Mouse (Mus musculus) embryonic facial prominence, embryonic 14.5 days (tissue): ENCODE measurements around the gene Hnrnpa1. TPM values are rescaled to one million over a fixed set of nuclear protein-coding genes. Genes with fewer than 3 reads are reported as not detected.
A peak's percentile ranks its signal among the peaks of the same experiment; 100 is the strongest.
"Not testable (repeated sequence)": the region's sequence is repeated elsewhere in the genome, so short reads cannot be mapped to it uniquely, and the experiment has no call there.

Experiments
- ATAC-seq: fragments of 200-750 bp; cut with Nextera tagmentation; 2 replicates; pipeline ENCODE4 v1.8.0; 2017; ENCODE audit warnings: low read depth, moderate number of reproducible peaks, moderate TSS enrichment
- DNase-seq: peaks from one replicate; pipeline ENCODE4 v3.0.0-alpha.2; 2015; ENCODE audit warnings: low spot score
- H3K27ac ChIP-seq: fragments of 300-500 bp; sonication (generic); replicated peaks from 2 replicates; pipeline ENCODE4 v1.5.1; 2014; ENCODE audit warnings: low read depth, mild to moderate bottlenecking, low read length, moderate library complexity
- H3K27me3 ChIP-seq: fragments of 300-500 bp; sonication (generic); replicated peaks from 2 replicates; pipeline ENCODE4 v1.6.1; 2014; ENCODE audit warnings: low read length; ENCODE audit not compliant: control insufficient read depth, insufficient read depth
- H3K36me3 ChIP-seq: fragments of 300-500 bp; sonication (generic); 2 replicates; pipeline ENCODE4 v1.6.1; 2014; ENCODE audit warnings: low read length, mixed read lengths; ENCODE audit not compliant: control insufficient read depth, insufficient read depth
- H3K4me1 ChIP-seq: fragments of 300-500 bp; sonication (generic); 2 replicates; pipeline ENCODE4 v1.6.1; 2014; ENCODE audit warnings: antibody characterized with exemption, low read length; ENCODE audit not compliant: control insufficient read depth, insufficient read depth
- H3K4me2 ChIP-seq: fragments of 300-500 bp; sonication (generic); 2 replicates; pipeline ENCODE4 v1.6.1; 2014; ENCODE audit warnings: low read depth, mild to moderate bottlenecking, low read length, moderate library complexity, mixed read lengths
- H3K4me3 ChIP-seq: fragments of 300-500 bp; sonication (generic); 2 replicates; pipeline ENCODE4 v1.5.1; 2014; ENCODE audit warnings: low read depth, mild to moderate bottlenecking, low read length
- H3K9ac ChIP-seq: fragments of 300-500 bp; sonication (generic); 2 replicates; pipeline ENCODE4 v1.6.1; 2014; ENCODE audit warnings: low read depth, mild to moderate bottlenecking, low read length, moderate library complexity, mixed read lengths
- H3K9me3 ChIP-seq: fragments of 300-500 bp; sonication (generic); 2 replicates; pipeline ENCODE4 v1.6.1; 2016; ENCODE audit warnings: low read length; ENCODE audit not compliant: control insufficient read depth
- WGBS: fragments of 180-500 bp; shearing (Covaris S2); extraction: QIAGEN DNeasy Blood & Tissue Kit; methylation state at CpG from one replicate; pipeline ENCODE4 v1.1.7; 2014; 5-methylcytosine and 5-hydroxymethylcytosine counted together
- polyA plus RNA-seq: library from polyadenylated mRNA; unstranded; fragments of >200 nt; fragmentation: Nextera tagmentation; extraction: Ambion mirVana; gene quantifications from 2 replicates; pipeline ENCODE4 v1.2.1, GENCODE M21; 2014

The Hnrnpa1 gene
- polyA plus RNA-seq, 1 experiment from 2014 or later = 573 TPM

DNA sequence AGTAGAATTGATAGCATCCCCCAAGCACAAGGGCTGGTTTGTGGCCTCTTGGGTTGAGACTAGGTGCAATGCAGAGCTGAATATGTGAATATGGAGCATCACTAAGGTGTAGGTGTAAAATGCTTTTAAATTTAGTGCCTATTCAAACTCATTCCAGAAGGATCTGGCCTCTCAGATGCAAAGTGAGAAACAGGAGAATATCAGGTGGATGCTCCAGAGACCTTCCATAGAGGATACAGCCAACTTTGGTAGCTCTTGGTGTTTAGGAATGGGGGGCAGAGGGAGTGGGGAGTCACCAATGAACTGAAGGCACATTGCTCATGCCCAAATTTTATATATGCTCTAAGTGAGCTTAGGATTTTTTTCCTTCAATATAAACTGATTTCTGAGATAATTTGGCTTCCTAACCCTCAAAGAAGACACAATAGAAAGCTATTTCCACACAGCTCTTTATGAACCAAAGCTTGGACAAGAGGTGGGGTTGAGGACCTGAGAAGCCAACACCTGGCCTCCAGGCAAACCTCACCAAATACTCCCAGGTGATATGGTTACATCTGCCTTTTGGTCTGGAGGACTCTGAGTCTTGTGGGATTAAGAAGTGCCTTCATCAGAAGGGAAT lies 7.7 kb downstream of the Hnrnpa1 start:
- H3K27ac ChIP-seq = no peak overlapping the region
- no peak overlapping the region for H3K4me3 ChIP-seq
- peaks cover 58% of the 10 kb centered on the region for H3K36me3 ChIP-seq
- no peaks in the 10 kb centered on the region for H3K27me3 ChIP-seq
- H3K9me3 ChIP-seq = no peaks in the 10 kb centered on the region
- H3K9ac ChIP-seq = no peak overlapping the region
- H3K4me1 ChIP-seq = peaks cover 7% of the 10 kb centered on the region
- DNase-seq (no peak), ATAC-seq (no peak)
- no peak overlapping the region for H3K4me2 ChIP-seq

DNA sequence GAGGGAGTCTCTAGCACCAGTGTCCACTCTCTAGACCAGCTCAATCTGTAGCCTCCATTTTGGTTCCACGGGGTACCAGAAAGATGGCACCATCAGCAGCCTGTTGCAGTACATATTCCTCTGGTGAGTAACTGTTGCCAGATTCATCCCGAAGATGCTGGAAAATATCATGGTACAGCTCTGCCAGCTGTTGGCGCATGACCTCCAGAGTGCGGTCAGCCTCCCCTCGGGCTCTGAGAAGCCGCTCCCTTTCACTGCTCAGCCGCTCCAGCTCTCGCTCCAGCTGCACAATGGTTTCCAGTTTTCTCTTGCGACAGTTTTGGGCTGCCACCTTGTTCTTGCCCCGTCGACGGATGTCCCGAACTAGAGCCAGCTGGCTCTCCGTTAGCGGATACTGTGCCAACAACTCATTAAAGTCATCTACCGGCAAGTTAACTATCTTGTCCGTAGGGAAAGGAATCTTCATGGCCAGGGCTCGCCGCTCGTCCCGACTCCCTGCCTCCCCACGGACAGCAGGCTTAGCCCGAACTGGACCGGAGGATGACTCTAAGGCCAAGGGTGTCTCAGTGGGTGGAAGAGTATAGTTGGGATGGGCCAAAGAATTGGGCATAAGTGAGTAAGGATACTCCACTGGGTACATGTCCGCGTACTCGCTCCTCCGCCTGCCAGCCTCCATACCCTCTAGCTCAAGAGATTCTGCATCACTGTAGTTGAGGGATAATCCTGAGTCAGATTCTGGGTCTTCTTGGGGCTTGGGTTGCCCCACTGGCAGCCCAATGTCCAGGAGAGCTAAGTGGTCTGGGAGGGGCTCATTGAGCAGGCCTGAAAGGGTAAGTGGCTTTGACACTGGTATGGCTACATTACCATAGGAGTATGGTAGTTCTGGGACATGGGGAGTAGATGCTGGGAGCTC lies 8.4 kb downstream of the Hnrnpa1 start:
- no peaks in the 10 kb centered on the region for H3K27me3 ChIP-seq
- 0 out of 2 replicates have a peak, but pooled peaks cover 3% of the 10 kb centered on the region for H3K4me1 ChIP-seq
- peaks cover 50% of the 10 kb centered on the region for H3K36me3 ChIP-seq
- H3K27ac ChIP-seq = no peak overlapping the region
- H3K4me3 ChIP-seq = no peak overlapping the region
- DNase-seq (peak; percentile 26), ATAC-seq (peak; percentile 34)
- WGBS = 85% methylated on average over 28 of the region's 28 CpGs
- no peaks in the 10 kb centered on the region for H3K9me3 ChIP-seq
- H3K9ac ChIP-seq = no peak overlapping the region
- no peak overlapping the region for H3K4me2 ChIP-seq

DNA sequence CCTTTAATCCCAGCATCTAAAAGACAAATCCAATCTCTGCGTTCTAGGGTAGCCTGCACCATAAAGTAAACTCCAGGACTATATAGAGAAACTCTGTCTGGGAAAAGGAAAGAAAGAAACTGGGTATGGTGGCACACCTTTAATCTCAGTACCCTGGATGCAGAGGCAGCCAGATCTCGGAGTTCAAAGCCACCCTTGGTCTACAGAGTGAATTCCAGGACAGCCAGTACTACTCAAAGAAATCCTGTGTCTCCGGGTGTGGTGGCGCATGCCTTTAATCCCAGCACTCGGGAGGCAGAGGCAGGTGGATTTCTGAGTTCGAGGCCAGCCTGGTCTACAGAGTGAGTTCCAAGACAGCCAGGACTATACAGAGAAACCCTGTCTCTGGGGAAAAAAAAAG lies 9.3 kb downstream of the Hnrnpa1 start:
- H3K4me2 ChIP-seq, H3K9ac ChIP-seq, ATAC-seq, H3K9me3 ChIP-seq, DNase-seq, H3K27me3 ChIP-seq, H3K4me3 ChIP-seq, H3K4me1 ChIP-seq, H3K27ac ChIP-seq: not testable (repeated sequence)
- peaks cover 45% of the 10 kb centered on the region for H3K36me3 ChIP-seq
- WGBS = 85% methylated on average over 6 of the region's 6 CpGs

DNA sequence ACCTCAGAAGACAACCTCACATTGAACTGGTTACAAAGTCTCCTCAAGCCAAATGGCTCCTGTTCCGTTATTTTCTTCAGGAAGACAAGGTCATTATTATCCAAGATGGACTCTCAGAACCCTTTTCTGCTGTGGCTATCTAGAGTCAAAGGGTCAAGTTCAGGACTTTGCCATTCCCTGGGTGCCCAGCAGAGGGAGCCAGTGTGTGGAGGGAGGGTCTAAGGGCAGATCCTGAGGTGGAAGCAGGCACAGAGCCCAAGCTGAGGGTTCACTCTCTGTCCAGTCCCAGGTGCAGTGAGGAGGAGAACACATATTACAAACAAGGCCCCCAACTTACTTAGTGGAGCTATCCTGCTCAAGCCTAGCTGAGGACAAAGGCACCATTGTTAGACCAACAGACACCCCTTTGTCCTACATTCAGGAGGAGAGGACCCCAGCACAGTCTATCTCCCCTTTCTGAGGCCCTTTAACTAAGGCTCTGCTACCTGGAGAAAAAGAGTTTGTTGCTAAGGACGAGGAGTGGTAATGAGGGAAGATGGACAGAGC lies 10.0 kb downstream of the Hnrnpa1 start:
- ATAC-seq = no peak
- H3K36me3 ChIP-seq = peaks cover 40% of the 10 kb centered on the region
- H3K27ac ChIP-seq = no peak overlapping the region
- peaks cover 9% of the 10 kb centered on the region for H3K4me1 ChIP-seq
- peak; percentile 16 for DNase-seq
- H3K4me2 ChIP-seq = no peak overlapping the region
- H3K4me3 ChIP-seq = no peak overlapping the region
- H3K9me3 ChIP-seq = no peaks in the 10 kb centered on the region
- H3K27me3 ChIP-seq = no peaks in the 10 kb centered on the region
- 19% methylated on average over 2 of the region's 2 CpGs for WGBS
- no peak overlapping the region for H3K9ac ChIP-seq

DNA sequence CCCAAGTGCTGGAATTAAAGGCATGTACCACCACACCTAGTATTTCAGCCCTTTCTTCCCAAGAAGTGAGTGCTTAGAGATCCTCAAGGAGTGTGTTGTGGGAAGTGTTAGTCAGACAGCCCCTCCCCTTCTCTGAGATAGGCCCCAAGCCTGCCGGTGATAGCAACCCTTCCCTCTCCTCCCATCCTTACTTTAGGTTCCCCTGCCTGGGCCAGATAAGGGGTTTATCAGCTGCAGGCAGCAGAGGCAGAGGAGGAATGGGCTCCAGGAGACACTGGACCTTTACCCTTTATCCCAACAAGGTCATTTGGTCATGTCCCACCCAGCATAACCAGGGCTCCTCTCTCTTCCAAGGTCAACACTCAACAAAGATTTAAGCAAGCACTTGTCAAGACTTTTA lies 11.4 kb downstream of the Hnrnpa1 start:
- H3K36me3 ChIP-seq = peaks cover 26% of the 10 kb centered on the region
- H3K4me1 ChIP-seq = peaks cover 12% of the 10 kb centered on the region
- H3K4me2 ChIP-seq = no peak overlapping the region
- H3K27ac ChIP-seq = no peak overlapping the region
- WGBS = 68% methylated on average over 1 of the region's 1 CpGs
- no peak overlapping the region for H3K4me3 ChIP-seq
- no peak for DNase-seq
- no peaks in the 10 kb centered on the region for H3K27me3 ChIP-seq
- ATAC-seq = no peak
- H3K9me3 ChIP-seq = no peaks in the 10 kb centered on the region
- no peak overlapping the region for H3K9ac ChIP-seq

DNA sequence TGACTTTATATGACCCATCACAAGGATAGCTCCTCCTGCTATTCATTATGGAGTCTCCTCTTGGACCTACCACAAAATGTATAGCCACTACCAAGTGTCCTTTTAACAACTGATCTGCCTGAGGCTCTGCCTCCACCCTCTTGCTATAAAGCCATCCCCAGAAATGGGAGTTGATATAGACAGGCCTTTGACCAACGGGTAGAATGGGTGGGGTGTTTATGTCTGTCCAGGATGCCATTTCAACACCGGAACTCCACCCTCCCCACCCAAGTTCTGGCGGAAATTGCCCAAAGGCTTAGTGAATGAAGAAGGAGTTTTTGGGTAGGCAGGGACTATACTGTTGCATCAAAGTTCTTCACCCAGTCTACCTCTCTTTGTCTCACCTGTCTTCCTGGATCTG lies 12.4 kb downstream of the Hnrnpa1 start:
- Histone ChIP-seq H3K4me2 (no peak overlapping the region), H3K4me3 (no peak overlapping the region), H3K9me3 (no peaks in the 10 kb centered on the region), H3K27me3 (no peaks in the 10 kb centered on the region), H3K27ac (no peak overlapping the region), H3K4me1 (peaks cover 12% of the 10 kb centered on the region), H3K36me3 (peaks cover 16% of the 10 kb centered on the region), H3K9ac (no peak overlapping the region)
- no peak for DNase-seq
- no peak for ATAC-seq
- WGBS = 84% methylated on average over 3 of the region's 3 CpGs

DNA sequence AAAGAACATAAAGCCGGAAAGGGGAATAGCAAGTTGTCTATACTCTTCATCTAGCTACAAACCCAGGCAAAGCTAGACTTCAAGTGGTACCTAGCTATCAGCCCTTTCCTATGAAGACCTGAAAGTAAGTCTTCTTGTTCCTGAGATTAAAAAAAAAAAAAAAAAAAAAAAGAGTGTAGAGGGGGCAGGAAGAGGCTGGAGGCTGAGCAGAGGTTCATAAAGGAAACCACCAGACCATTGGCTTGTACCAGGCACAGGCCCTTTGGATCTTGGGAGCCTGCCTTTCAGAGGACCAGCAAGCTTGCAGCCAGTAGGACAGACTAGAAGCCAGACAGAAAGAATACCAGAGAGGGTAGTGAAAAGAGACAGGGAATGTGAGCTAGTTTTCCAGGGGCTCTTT lies 13.1 kb downstream of the Hnrnpa1 start:
- Histone ChIP-seq H3K9me3 (no peaks in the 10 kb centered on the region), H3K4me2 (no peak overlapping the region), H3K4me3 (no peak overlapping the region), H3K27ac (no peak overlapping the region), H3K9ac (no peak overlapping the region), H3K36me3 (peaks cover 9% of the 10 kb centered on the region), H3K27me3 (no peaks in the 10 kb centered on the region), H3K4me1 (peaks cover 15% of the 10 kb centered on the region)
- DNase-seq = no peak
- WGBS = 97% methylated on average over 1 of the region's 1 CpGs
- ATAC-seq = no peak

DNA sequence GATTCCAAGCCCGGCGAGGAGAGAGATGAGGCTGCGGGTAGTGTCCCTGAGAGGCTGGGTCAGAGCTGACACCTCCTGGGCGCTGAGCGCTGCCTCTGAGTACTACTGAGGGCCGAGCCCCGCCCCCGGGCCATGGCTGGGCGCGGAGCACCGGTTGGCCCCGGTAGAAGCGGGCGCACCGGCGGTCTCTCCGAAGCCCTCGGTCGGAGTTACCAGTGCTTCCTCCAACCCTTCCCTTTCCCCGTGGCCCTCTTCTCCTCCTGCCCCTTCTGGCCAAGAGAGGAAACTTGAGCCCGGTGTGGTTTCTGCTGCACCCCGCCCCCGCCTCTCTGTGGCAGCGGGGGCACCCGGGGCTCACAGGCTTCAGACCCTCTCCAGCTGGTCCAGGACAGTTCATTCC lies 14.9 kb downstream of the Hnrnpa1 start:
- no peaks in the 10 kb centered on the region for H3K27me3 ChIP-seq
- peak overlapping the region; percentile 25; the same call in 1 of the 2 replicates for H3K27ac ChIP-seq
- no peaks in the 10 kb centered on the region for H3K9me3 ChIP-seq
- WGBS = 0% methylated on average over 10 of the region's 25 CpGs
- ATAC-seq (peak; percentile 67), DNase-seq (peak; percentile 65)
- peak overlapping the region; percentile 93 for H3K4me2 ChIP-seq
- H3K9ac ChIP-seq = peak overlapping the region; percentile 68
- H3K4me3 ChIP-seq = peak overlapping the region; percentile 42
- H3K36me3 ChIP-seq = no peaks in the 10 kb centered on the region
- H3K4me1 ChIP-seq = peaks cover 21% of the 10 kb centered on the region
